Mouse (Mus musculus) hindbrain, embryonic 16.5 days (tissue): ENCODE measurements around the gene Ccnt2. TPM values are rescaled to one million over a fixed set of nuclear protein-coding genes. Genes with fewer than 3 reads are reported as not detected.

ENCODE experiments used
- ATAC-seq: fragments of 200-750 bp; cut with Nextera tagmentation; 2 replicates; pipeline ENCODE4 v1.8.0; 2017; ENCODE audit warnings: moderate TSS enrichment, moderate library complexity
- H3K27ac ChIP-seq: fragments of 300-500 bp; sonication (generic); 2 replicates; pipeline ENCODE4 v1.5.1; 2014; ENCODE audit warnings: low read depth, mild to moderate bottlenecking, control low read depth, low read length, moderate library complexity
- H3K27me3 ChIP-seq: fragments of 300-500 bp; sonication (generic); replicated peaks from 2 replicates; pipeline ENCODE4 v1.6.1; 2014; ENCODE audit warnings: low read length; ENCODE audit not compliant: control insufficient read depth, insufficient read depth
- H3K36me3 ChIP-seq: fragments of 300-500 bp; sonication (generic); 2 replicates; pipeline ENCODE4 v1.6.1; 2014; ENCODE audit warnings: mild to moderate bottlenecking, low read length, moderate library complexity, mixed read lengths; ENCODE audit not compliant: control insufficient read depth, insufficient read depth
- H3K4me1 ChIP-seq: fragments of 300-500 bp; sonication (generic); 2 replicates; pipeline ENCODE4 v1.6.1; 2014; ENCODE audit warnings: low read depth, low read length; ENCODE audit not compliant: control insufficient read depth, insufficient read depth
- H3K4me2 ChIP-seq: fragments of 300-500 bp; sonication (generic); 2 replicates; pipeline ENCODE4 v1.6.1; 2014; ENCODE audit warnings: mild to moderate bottlenecking, low read length, control low read depth, moderate library complexity
- H3K4me3 ChIP-seq: fragments of 300-500 bp; sonication (generic); 2 replicates; pipeline ENCODE4 v1.5.1; 2014; ENCODE audit warnings: mild to moderate bottlenecking, low read length, control low read depth, moderate library complexity
- H3K9ac ChIP-seq: fragments of 300-500 bp; sonication (generic); 2 replicates; pipeline ENCODE4 v1.6.1; 2014; ENCODE audit warnings: low read depth, mild to moderate bottlenecking, control low read depth, low read length, moderate library complexity
- H3K9me3 ChIP-seq: fragments of 300-500 bp; sonication (generic); 2 replicates; pipeline ENCODE4 v1.6.1; 2014; ENCODE audit warnings: mild to moderate bottlenecking, low read length, moderate library complexity; ENCODE audit not compliant: control insufficient read depth
- WGBS: fragments of 180-500 bp; shearing (Covaris S2); extraction: QIAGEN DNeasy Blood & Tissue Kit; methylation state at CpG from one replicate; pipeline ENCODE4 v1.1.7; 2014; 5-methylcytosine and 5-hydroxymethylcytosine counted together
- polyA plus RNA-seq: library from polyadenylated mRNA; unstranded; fragments of >200 nt; fragmentation: Nextera tagmentation; extraction: Ambion mirVana; gene quantifications from 2 replicates; pipeline ENCODE4 v1.2.1, GENCODE M21; 2015

Gene Ccnt2
- polyA plus RNA-seq, 1 experiment from 2014 or later = 75.6 TPM

- no peak overlapping the region for H3K4me3 ChIP-seq
- H3K27ac ChIP-seq = no peak overlapping the region
- H3K27me3 ChIP-seq = no peaks in the 10 kb centered on the region
- no peak overlapping the region for H3K4me2 ChIP-seq
- H3K4me1 ChIP-seq = no peaks in the 10 kb centered on the region
- 89% methylated on average over 5 of the region's 5 CpGs for WGBS
- no peak overlapping the region for H3K9ac ChIP-seq
- no peak for ATAC-seq
- H3K36me3 ChIP-seq = no peaks in the 10 kb centered on the region
- H3K9me3 ChIP-seq = no peaks in the 10 kb centered on the region
These were observed 71.5 kb downstream of the Ccnt2 start for GRCm38 (mm10) chr1:127845472-127845871.

GRCm38 (mm10) chr1:127850075-127850610, 76.2 kb downstream of the Ccnt2 start:
- Histone ChIP-seq H3K27me3 (no peaks in the 10 kb centered on the region), H3K4me3 (no peak overlapping the region), H3K9me3 (peaks cover 3% of the 10 kb centered on the region; the same call in 1 of the 2 replicates), H3K27ac (no peak overlapping the region), H3K9ac (no peak overlapping the region), H3K4me2 (no peak overlapping the region), H3K4me1 (no peaks in the 10 kb centered on the region), H3K36me3 (no peaks in the 10 kb centered on the region)
- ATAC-seq = no peak
- 83% methylated on average over 7 of the region's 7 CpGs for WGBS

- Histone ChIP-seq H3K36me3 (no peaks in the 10 kb centered on the region), H3K4me3 (peak within 1 kb of the TSS; percentile 2; the same call in 1 of the 2 replicates), H3K27ac (no peak within 1 kb of the TSS), H3K4me1 (no peaks in the 10 kb centered on the region), H3K9me3 (peaks cover 3% of the 10 kb centered on the region; the same call in 1 of the 2 replicates), H3K9ac (no peak within 1 kb of the TSS), H3K27me3 (no peaks in the 10 kb centered on the region), H3K4me2 (no peak within 1 kb of the TSS; the same call in 1 of the 2 replicates)
- WGBS = 62% methylated on average over 14 of the region's 14 CpGs
- ATAC-seq = 0 out of 2 replicates have a peak, but pooled peaks have one; percentile 50
These were observed 80.7 kb downstream of the Ccnt2 start, which contains the start of gene Map3k19 for GRCm38 (mm10) chr1:127854486-127855222. Map3k19 (minus strand) TSS chr1:127855031.

Other genes with a start within 250 kb of the Ccnt2 start
- gene Tmem163, start 94.6 kb upstream of the Ccnt2 start, polyA plus RNA-seq = 49.0 and 50.5 TPM in 2 replicates
- 0.14 TPM in 1 of 2 replicates, not detected in the other for gene Acmsd, start 44.8 kb upstream of the Ccnt2 start, polyA plus RNA-seq
- gene Map3k19, start 80.9 kb downstream of the Ccnt2 start, polyA plus RNA-seq = 0.84 and 1.1 TPM in 2 replicates
- gene Rab3gap1, start 94.6 kb downstream of the Ccnt2 start, polyA plus RNA-seq = 20.9 and 21.1 TPM in 2 replicates